Comparison of ENCODE assay signal across 20 mouse cellular contexts in the genomic region with DNA sequence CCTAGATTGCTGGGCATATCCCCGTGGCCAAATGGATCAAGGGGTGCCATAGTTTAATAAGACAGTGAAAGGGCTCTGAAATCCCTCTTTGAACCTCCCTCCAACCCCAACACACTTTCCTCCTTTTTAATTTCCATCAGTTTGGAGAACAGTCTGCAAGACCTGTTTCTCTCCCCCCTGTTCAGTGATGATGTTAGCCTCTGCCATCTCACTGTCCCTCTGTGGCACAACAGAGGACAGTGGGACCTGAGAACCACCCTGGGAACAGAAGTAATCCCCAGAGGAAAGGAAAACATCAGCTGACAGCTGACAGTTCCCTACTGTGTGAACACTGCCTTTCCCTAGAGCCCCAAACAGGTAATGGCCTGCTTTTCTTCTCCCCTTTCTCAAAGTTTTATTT. TPM values are rescaled to one million over a fixed set of nuclear protein-coding genes. Genes with fewer than 3 reads are reported as not detected.
A peak's percentile ranks its signal among the peaks of the same experiment; 100 is the strongest.
DNase-seq lines count a peak whose midpoint lies in the region; ATAC-seq lines count a peak whose summit lies in the region.
"Had no signal": no experiment of that assay in that cellular context is flagged by ENCODE, and none has a peak within 500 bp of the region (broad histone marks: within the 10 kb centered on the region; RNA-seq: fewer than 3 reads in every experiment).

No protein-coding gene starts in this region.

- no peak overlapping the region for H3K4me2 ChIP-seq in forebrain, embryonic 13.5 days
- no peak overlapping the region for H3K4me2 ChIP-seq in forebrain, embryonic 15.5 days (replicated peaks)
- no peak overlapping the region for H3K4me2 ChIP-seq in midbrain, embryonic 11.5 days
- no peak overlapping the region for H3K4me2 ChIP-seq in midbrain, embryonic 14.5 days (ENCODE audit: low read length)
- no peak overlapping the region for H3K4me2 ChIP-seq in embryonic facial prominence, embryonic 14.5 days (ENCODE audit: low read depth, low read length)
- H3K4me2 ChIP-seq in limb, embryonic 12.5 days: no peak overlapping the region
- H3K4me2 ChIP-seq: heart, embryonic 12.5 days had no signal

- ATAC-seq in forebrain, embryonic 13.5 days: no peak
- ATAC-seq in forebrain, embryonic 15.5 days (replicated peaks): no peak
- no peak for ATAC-seq in midbrain, embryonic 11.5 days (ENCODE audit: low FRiP score)
- no peak for ATAC-seq in midbrain, embryonic 14.5 days (ENCODE audit: low FRiP score, low TSS enrichment)
- no peak for ATAC-seq in embryonic facial prominence, embryonic 14.5 days (ENCODE audit: low read depth)
- no peak for ATAC-seq in limb, embryonic 12.5 days (ENCODE audit: insufficient number of reproducible peaks, insufficient read depth, low FRiP score, low TSS enrichment, low read depth)
- ATAC-seq in CD4-positive, CD25-positive, alpha-beta regulatory T cell, adult 4 months: no peak
- ATAC-seq: forebrain, embryonic 14.5 days; hindbrain, embryonic 16.5 days; inflammation-experienced regulatory T-cells, adult 6 months; intestine, postnatal 0 days had no signal

- 13% methylated on average over 1 of the region's 1 CpGs for WGBS in forebrain, embryonic 13.5 days
- WGBS in forebrain, embryonic 15.5 days: 12% methylated on average over 1 of the region's 1 CpGs
- 11% methylated on average over 1 of the region's 1 CpGs for WGBS in midbrain, embryonic 11.5 days
- WGBS in midbrain, embryonic 14.5 days: 22% methylated on average over 1 of the region's 1 CpGs
- WGBS in embryonic facial prominence, embryonic 14.5 days: 15% methylated on average over 1 of the region's 1 CpGs
- WGBS in limb, embryonic 12.5 days: 9% methylated on average over 1 of the region's 1 CpGs

- H3K9me3 ChIP-seq in forebrain, embryonic 13.5 days (replicated peaks): no peaks in the 10 kb centered on the region
- no peaks in the 10 kb centered on the region for H3K9me3 ChIP-seq in forebrain, embryonic 15.5 days
- H3K9me3 ChIP-seq in midbrain, embryonic 11.5 days (ENCODE audit: control insufficient read depth, low read length): no peaks in the 10 kb centered on the region
- H3K9me3 ChIP-seq in midbrain, embryonic 14.5 days (ENCODE audit: control insufficient read depth, low read length): no peaks in the 10 kb centered on the region
- H3K9me3 ChIP-seq in embryonic facial prominence, embryonic 14.5 days (ENCODE audit: control insufficient read depth, low read length): no peaks in the 10 kb centered on the region
- H3K9me3 ChIP-seq in limb, embryonic 12.5 days: no peaks in the 10 kb centered on the region
- H3K9me3 ChIP-seq: heart, embryonic 12.5 days; hindbrain, embryonic 12.5 days had no signal

- H3K4me3 ChIP-seq in forebrain, embryonic 13.5 days: no peak overlapping the region
- no peak overlapping the region for H3K4me3 ChIP-seq in forebrain, embryonic 15.5 days
- no peak overlapping the region for H3K4me3 ChIP-seq in midbrain, embryonic 11.5 days (ENCODE audit: low read depth, low read length)
- no peak overlapping the region for H3K4me3 ChIP-seq in midbrain, embryonic 14.5 days (replicated peaks; ENCODE audit: low read depth, low read length)
- H3K4me3 ChIP-seq in embryonic facial prominence, embryonic 14.5 days (ENCODE audit: low read depth, low read length): no peak overlapping the region
- H3K4me3 ChIP-seq in limb, embryonic 12.5 days (replicated peaks): no peak overlapping the region
- H3K4me3 ChIP-seq: heart, embryonic 12.5 days; hindbrain, embryonic 12.5 days had no signal

- peaks cover 46% of the 10 kb centered on the region for H3K4me1 ChIP-seq in forebrain, embryonic 13.5 days
- H3K4me1 ChIP-seq in forebrain, embryonic 15.5 days: peaks cover 42% of the 10 kb centered on the region
- H3K4me1 ChIP-seq in midbrain, embryonic 11.5 days (ENCODE audit: control insufficient read depth, insufficient read depth, low read length): peaks cover 28% of the 10 kb centered on the region
- peaks cover 20% of the 10 kb centered on the region for H3K4me1 ChIP-seq in midbrain, embryonic 14.5 days (ENCODE audit: control insufficient read depth, insufficient read depth, low read length)
- H3K4me1 ChIP-seq in embryonic facial prominence, embryonic 14.5 days (ENCODE audit: control insufficient read depth, insufficient read depth, low read length): peaks cover 19% of the 10 kb centered on the region
- peaks cover 38% of the 10 kb centered on the region for H3K4me1 ChIP-seq in limb, embryonic 12.5 days (replicated peaks)

- no peak overlapping the region for H3K9ac ChIP-seq in forebrain, embryonic 13.5 days
- no peak overlapping the region for H3K9ac ChIP-seq in forebrain, embryonic 15.5 days (replicated peaks)
- no peak overlapping the region for H3K9ac ChIP-seq in midbrain, embryonic 11.5 days (ENCODE audit: low read length)
- no peak overlapping the region for H3K9ac ChIP-seq in midbrain, embryonic 14.5 days (replicated peaks; ENCODE audit: low read length)
- H3K9ac ChIP-seq in embryonic facial prominence, embryonic 14.5 days (ENCODE audit: low read depth, low read length): no peak overlapping the region
- no peak overlapping the region for H3K9ac ChIP-seq in limb, embryonic 12.5 days (replicated peaks)
- H3K9ac ChIP-seq: heart, embryonic 12.5 days; hindbrain, embryonic 12.5 days had no signal

- H3K36me3 ChIP-seq in forebrain, embryonic 13.5 days (ENCODE audit: poor library complexity, severe bottlenecking): no peaks in the 10 kb centered on the region
- no peaks in the 10 kb centered on the region for H3K36me3 ChIP-seq in forebrain, embryonic 15.5 days
- H3K36me3 ChIP-seq in midbrain, embryonic 11.5 days (ENCODE audit: control insufficient read depth, insufficient read depth, low read length): no peaks in the 10 kb centered on the region
- H3K36me3 ChIP-seq in midbrain, embryonic 14.5 days (ENCODE audit: control insufficient read depth, insufficient read depth, low read length): no peaks in the 10 kb centered on the region
- no peaks in the 10 kb centered on the region for H3K36me3 ChIP-seq in embryonic facial prominence, embryonic 14.5 days (ENCODE audit: control insufficient read depth, insufficient read depth, low read length)
- no peaks in the 10 kb centered on the region for H3K36me3 ChIP-seq in limb, embryonic 12.5 days
- H3K36me3 ChIP-seq: heart, embryonic 12.5 days; hindbrain, embryonic 12.5 days had no signal

- peak; percentile 79 for DNase-seq in midbrain, embryonic 11.5 days (ENCODE audit: low spot score, missing footprints)
- no peak for DNase-seq in midbrain, embryonic 14.5 days
- DNase-seq in embryonic facial prominence, embryonic 14.5 days (ENCODE audit: low spot score): no peak
- no peak for DNase-seq in adipocyte (ENCODE audit: low spot score)
- DNase-seq: adrenal gland, postnatal 10 days; cerebellum, adult 11 months; cerebellum, adult 8-10 months; embryo, embryonic 11 days; gastrocnemius, postnatal 10 days; heart, adult 18-20 months had no signal

- H3K27me3 ChIP-seq in forebrain, embryonic 13.5 days: no peaks in the 10 kb centered on the region
- no peaks in the 10 kb centered on the region; the same call in 1 of the 2 replicates for H3K27me3 ChIP-seq in forebrain, embryonic 15.5 days
- H3K27me3 ChIP-seq in midbrain, embryonic 11.5 days (ENCODE audit: control insufficient read depth, insufficient read depth, low read length): no peaks in the 10 kb centered on the region
- H3K27me3 ChIP-seq in midbrain, embryonic 14.5 days (ENCODE audit: control insufficient read depth, insufficient read depth, low read length): no peaks in the 10 kb centered on the region
- no peaks in the 10 kb centered on the region for H3K27me3 ChIP-seq in embryonic facial prominence, embryonic 14.5 days (replicated peaks; ENCODE audit: control insufficient read depth, insufficient read depth, low read length)
- no peaks in the 10 kb centered on the region for H3K27me3 ChIP-seq in limb, embryonic 12.5 days
- H3K27me3 ChIP-seq: heart, embryonic 12.5 days; hindbrain, embryonic 12.5 days had no signal

- peak overlapping the region; percentile 19; the same call in 1 of the 2 replicates for H3K27ac ChIP-seq in forebrain, embryonic 13.5 days
- H3K27ac ChIP-seq in forebrain, embryonic 15.5 days (replicated peaks): no peak overlapping the region; the same call in 1 of the 2 replicates
- H3K27ac ChIP-seq in midbrain, embryonic 11.5 days (ENCODE audit: low read depth, low read length): no peak overlapping the region
- no peak overlapping the region for H3K27ac ChIP-seq in midbrain, embryonic 14.5 days (replicated peaks; ENCODE audit: low read depth, low read length)
- H3K27ac ChIP-seq in embryonic facial prominence, embryonic 14.5 days (replicated peaks; ENCODE audit: low read depth, low read length): peak overlapping the region; percentile 46; the same call in 1 of the 2 replicates
- H3K27ac ChIP-seq in limb, embryonic 12.5 days: 0 out of 2 replicates have a peak overlapping the region, but pooled peaks have one; percentile 1
- H3K27ac ChIP-seq: hindbrain, embryonic 12.5 days had no signal

RNA-seq across cellular contexts. Expression of a gene that starts 1.5 kb away (rescaled TPM):
- polyA plus RNA-seq in forebrain, embryonic 13.5 days (2015; fragmentation: Nextera tagmentation; extraction: Ambion mirVana): 20.6 and 21.2 TPM in 2 replicates
- polyA plus RNA-seq in forebrain, embryonic 15.5 days (2015; fragmentation: Nextera tagmentation; extraction: Ambion mirVana): 15.3 and 16.9 TPM in 2 replicates
- 37.8 and 44.7 TPM in 2 replicates for polyA plus RNA-seq in midbrain, embryonic 11.5 days (2014; fragmentation: Nextera tagmentation; extraction: Ambion mirVana)
- polyA plus RNA-seq in midbrain, embryonic 14.5 days (2014; fragmentation: Nextera tagmentation; extraction: Ambion mirVana): 14.1 and 22.6 TPM in 2 replicates
- polyA plus RNA-seq in embryonic facial prominence, embryonic 14.5 days (2014; fragmentation: Nextera tagmentation; extraction: Ambion mirVana): 34.8 and 43.6 TPM in 2 replicates
- polyA plus RNA-seq in limb, embryonic 12.5 days (2016; fragmentation: Nextera tagmentation; extraction: Ambion mirVana): 43.1 and 50.8 TPM in 2 replicates
- polyA plus RNA-seq in CD4-positive, CD25-positive, alpha-beta regulatory T cell, adult 4 months (2017; shearing (Covaris generic)): under 1 TPM in 1 of 2 experiments, not detected in 1; 0.79 TPM

Comparison
In these comparisons a context has a peak if more than half of its experiments do, and no peak if none do; other contexts are left out.
1. H3K27ac ChIP-seq: peak in forebrain, embryonic 13.5 days (single experiment), embryonic facial prominence, embryonic 14.5 days (single experiment) and limb, embryonic 12.5 days (single experiment); none in forebrain, embryonic 15.5 days (single experiment), midbrain, embryonic 11.5 days (single experiment) and midbrain, embryonic 14.5 days (single experiment).